Mouse (Mus musculus): ENCODE measurements around the gene B130006D01Rik.

Gene B130006D01Rik

DNA sequence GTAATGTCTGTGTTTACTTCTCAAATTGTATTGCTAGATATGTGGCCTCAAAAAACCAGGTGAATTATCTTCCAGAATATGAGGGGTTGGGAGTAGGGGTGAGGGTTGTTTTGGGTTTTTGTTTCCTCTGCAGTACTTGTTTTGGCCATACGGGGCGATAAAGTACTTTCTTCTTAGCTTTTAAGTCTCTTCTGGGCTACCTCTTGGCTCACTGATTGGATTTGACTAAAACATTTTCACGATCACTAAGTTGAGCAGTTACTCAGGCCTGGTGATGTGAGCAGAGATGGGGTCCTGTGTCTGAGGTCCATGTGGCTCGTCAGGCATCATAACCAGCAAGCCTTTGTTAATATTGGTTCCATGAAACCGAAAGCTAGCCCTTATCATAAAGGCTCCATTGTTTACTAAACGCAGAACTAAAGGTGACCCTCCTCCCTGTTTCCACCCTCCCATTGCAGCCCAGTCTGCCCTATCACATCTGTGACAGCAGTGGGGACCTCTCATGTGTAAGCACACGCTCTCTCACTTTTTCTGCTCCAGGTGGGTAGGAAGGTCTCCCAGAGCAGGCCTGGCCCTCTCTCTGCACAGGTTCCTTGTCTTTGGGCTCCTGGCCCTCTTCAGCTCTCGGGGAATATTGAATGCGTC lies 47.5 kb downstream of the B130006D01Rik start:
- no peak for DNase-seq (ENCODE audit: low spot score in 2 of 2)

DNA sequence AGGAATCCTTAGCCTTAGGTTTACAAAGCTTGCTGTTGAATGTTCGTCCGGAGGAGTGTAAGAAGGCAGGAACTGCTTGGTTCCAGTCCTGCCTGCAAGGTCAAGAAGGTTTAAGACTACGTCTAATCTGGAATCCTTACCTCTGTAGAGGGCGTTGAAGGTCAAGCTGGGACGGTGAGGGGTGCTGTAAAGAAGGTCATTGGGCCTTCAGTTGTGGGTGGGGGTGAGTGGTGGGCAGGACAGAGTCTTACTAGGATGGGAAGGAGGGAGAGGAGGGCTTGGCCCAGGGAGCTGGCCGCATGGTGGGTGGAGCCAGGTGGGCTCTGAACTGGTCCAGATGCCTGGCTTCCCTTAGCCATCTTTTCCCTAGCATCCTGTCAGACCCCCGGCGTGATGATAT lies 48.3 kb downstream of the B130006D01Rik start:
- no peak for DNase-seq (ENCODE audit: low spot score in 2 of 2)

DNA sequence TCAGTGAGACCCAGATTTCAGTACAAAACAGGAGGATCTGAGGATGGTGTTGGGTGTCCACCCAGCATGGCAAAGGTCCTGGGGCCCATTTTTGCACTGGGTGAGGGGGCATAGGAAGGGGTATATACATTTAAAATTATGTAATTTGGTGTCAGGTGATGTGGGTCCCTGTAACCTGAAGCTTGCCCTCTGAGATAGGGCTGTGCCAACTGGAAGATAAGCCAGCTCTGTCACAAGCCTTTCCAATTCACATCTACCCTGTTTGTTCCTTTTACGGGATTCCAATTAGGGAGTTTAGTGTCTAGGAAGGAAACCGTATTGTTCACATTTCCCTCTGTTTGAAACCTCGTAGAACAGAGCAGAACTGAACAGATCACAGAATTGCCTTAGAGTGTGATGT lies 49.9 kb downstream of the B130006D01Rik start:
- no peak for DNase-seq (ENCODE audit: low spot score in 2 of 2)

Data from left cerebral cortex, adult 9 months (tissue).